Mouse (Mus musculus): Measurements from ENCODE around the gene Fam129b.

- TF ChIP-seq CTCF (IDR thresholded peaks at IDR 0.05; ENCODE audit: borderline replicate concordance, insufficient read depth, low read length) (no peak), POLR2A (IDR thresholded peaks at IDR 0.05; ENCODE audit: low read depth, low read length) (no peak)
Measured at GRCm38 (mm10) chr2:32905297-32905696, 29.4 kb downstream of the Fam129b start.
